In the genomic region with DNA sequence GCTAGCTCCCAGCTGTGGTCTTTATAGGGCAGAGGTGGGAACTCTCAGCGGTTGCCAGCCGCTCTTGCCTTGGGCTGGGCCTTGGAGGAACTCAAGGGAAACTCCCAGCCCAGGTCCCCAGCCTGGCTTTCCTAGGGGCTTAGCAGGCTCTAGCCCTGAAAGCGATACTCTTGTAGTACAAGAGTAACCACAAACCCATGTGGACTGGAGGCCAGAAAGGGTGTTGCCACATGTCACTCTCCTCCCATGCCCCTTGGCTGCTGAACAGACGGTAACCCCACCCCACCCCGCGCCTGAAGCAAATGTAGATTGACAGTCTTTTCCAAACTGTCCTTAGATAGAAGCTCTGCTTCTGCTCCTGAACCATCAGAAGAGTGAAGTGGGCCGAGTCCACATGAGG, we compare ENCODE assay signal across 9 mouse cellular contexts. TPM values are rescaled to one million over a fixed set of nuclear protein-coding genes. Genes with fewer than 3 reads are reported as not detected.
DNase-seq lines count a peak whose midpoint lies in the region; ATAC-seq lines count a peak whose summit lies in the region.
"Had no signal": no experiment of that assay in that cellular context is flagged by ENCODE, and none has a peak within 500 bp of the region (broad histone marks: within the 10 kb centered on the region; RNA-seq: fewer than 3 reads in every experiment).

No protein-coding gene starts in this region.

- no peak overlapping the region for H3K9ac ChIP-seq in heart, embryonic 12.5 days
- H3K9ac ChIP-seq in midbrain, embryonic 15.5 days = no peak overlapping the region

- no peaks in the 10 kb centered on the region for H3K36me3 ChIP-seq in heart, embryonic 12.5 days
- no peaks in the 10 kb centered on the region for H3K36me3 ChIP-seq in midbrain, embryonic 15.5 days (replicated peaks)
- H3K36me3 ChIP-seq: heart, embryonic 10.5 days had no signal

- H3K9me3 ChIP-seq in heart, embryonic 12.5 days (replicated peaks) = no peaks in the 10 kb centered on the region
- H3K9me3 ChIP-seq in midbrain, embryonic 15.5 days = no peaks in the 10 kb centered on the region
- H3K9me3 ChIP-seq: heart, embryonic 10.5 days had no signal

- no peak for ATAC-seq in heart, embryonic 12.5 days (ENCODE audit: insufficient number of reproducible peaks, low FRiP score)
- ATAC-seq in midbrain, embryonic 15.5 days (replicated peaks) = no peak

- DNase-seq in 3T3-L1 (ENCODE audit: low read depth, low spot score) = peak; percentile 58
- peak; percentile 12 for DNase-seq in T-cell, adult 2 months (ENCODE audit: low spot score)
- peak; percentile 69 for DNase-seq in gastrocnemius, postnatal 14 days
- peak; percentile 33 for DNase-seq in lung, postnatal 25 days (ENCODE audit: low spot score)
- no peak for DNase-seq in neural tube, embryonic 10.5 days (ENCODE audit: extremely low spot score, low spot score)
- DNase-seq in left cerebral cortex, postnatal 14 days (ENCODE audit: low spot score in 2 of 2) = no peak

- H3K27me3 ChIP-seq in heart, embryonic 12.5 days (replicated peaks) = no peaks in the 10 kb centered on the region
- H3K27me3 ChIP-seq in midbrain, embryonic 15.5 days (replicated peaks) = no peaks in the 10 kb centered on the region

- H3K4me2 ChIP-seq in heart, embryonic 12.5 days = no peak overlapping the region
- no peak overlapping the region for H3K4me2 ChIP-seq in midbrain, embryonic 15.5 days

- peaks cover 29% of the 10 kb centered on the region for H3K4me1 ChIP-seq in heart, embryonic 12.5 days (replicated peaks)
- peaks cover 4% of the 10 kb centered on the region for H3K4me1 ChIP-seq in midbrain, embryonic 15.5 days

- intact Hi-C loops in gastrocnemius, postnatal 14 days (cut with DNase I; ENCODE audit: low total_unique reads) = no loop called here
- intact Hi-C loops in left cerebral cortex, postnatal 14 days (cut with DNase I) = no loop called here

- WGBS in heart, embryonic 12.5 days = 49% methylated on average over 7 of the region's 7 CpGs
- 83% methylated on average over 7 of the region's 7 CpGs for WGBS in midbrain, embryonic 15.5 days

- H3K27ac ChIP-seq in heart, embryonic 12.5 days (ENCODE audit: poor library complexity, severe bottlenecking) = no peak overlapping the region
- no peak overlapping the region for H3K27ac ChIP-seq in midbrain, embryonic 15.5 days
- H3K27ac ChIP-seq: heart, embryonic 10.5 days had no signal

- no peak overlapping the region for H3K4me3 ChIP-seq in heart, embryonic 12.5 days
- no peak overlapping the region for H3K4me3 ChIP-seq in midbrain, embryonic 15.5 days
- H3K4me3 ChIP-seq: heart, embryonic 10.5 days had no signal

RNA-seq across cellular contexts. Expression of a gene that starts 55.1 kb away (rescaled TPM):
- 10 to 100 TPM; 37.4 TPM for total RNA-seq in gastrocnemius, postnatal 14 days (2021)
- 100 to 1,000 TPM in 1 of 2 experiments, 10 to 100 TPM in 1; 95.0 to 103 TPM for total RNA-seq in left cerebral cortex, postnatal 14 days (2021)
- polyA plus RNA-seq in heart, embryonic 12.5 days (2016; fragmentation: Nextera tagmentation; extraction: Ambion mirVana) = 13.9 and 15.0 TPM in 2 replicates
- polyA plus RNA-seq in midbrain, embryonic 15.5 days (2015; fragmentation: Nextera tagmentation; extraction: Ambion mirVana) = 13.6 and 14.5 TPM in 2 replicates

RNA-seq across cellular contexts. Expression of a gene that starts 55.2 kb away (rescaled TPM):
- 10 to 100 TPM; 45.7 to 51.0 TPM for total RNA-seq in gastrocnemius, postnatal 14 days (2021)
- 100 to 1,000 TPM; 212 to 230 TPM for total RNA-seq in left cerebral cortex, postnatal 14 days (2021)
- polyA plus RNA-seq in heart, embryonic 12.5 days (2016; fragmentation: Nextera tagmentation; extraction: Ambion mirVana) = 173 and 175 TPM in 2 replicates
- polyA plus RNA-seq in midbrain, embryonic 15.5 days (2015; fragmentation: Nextera tagmentation; extraction: Ambion mirVana) = 269 and 290 TPM in 2 replicates

Comparison
In these comparisons a context has a peak if more than half of its experiments do, and no peak if none do; other contexts are left out.
1. DNase-seq: peak in 3T3-L1 (single experiment), T-cell, adult 2 months (single experiment), gastrocnemius, postnatal 14 days (single experiment) and lung, postnatal 25 days (single experiment); none in neural tube, embryonic 10.5 days (single experiment) and left cerebral cortex, postnatal 14 days (0 of 2).
2. RNA of a gene that starts 55.2 kb away (total RNA-seq): 212 to 230 TPM in left cerebral cortex, postnatal 14 days; 45.7 to 51.0 TPM in gastrocnemius, postnatal 14 days; every median in the first group is over 4 times any median in the second.